Mouse (Mus musculus) MEL (cell line): ENCODE measurements around the gene Klf13. TPM values are rescaled to one million over a fixed set of nuclear protein-coding genes. Genes with fewer than 3 reads are reported as not detected.

Experiments
- DNase-seq: peaks from one replicate; pipeline ENCODE4 v3.0.0; 2011; ENCODE audit warnings: low read depth, low spot score
- H3K27ac ChIP-seq: 2 replicates; pipeline ENCODE4 v1.5.1; 2012; ENCODE audit warnings: low read depth, mild to moderate bottlenecking, control low read depth, low read length, moderate library complexity; ENCODE audit not compliant: control insufficient read depth
- H3K27me3 ChIP-seq, 2 experiments: fragments of 150-350 bp in 1 of 2; sonication (generic) in 1 of 2; 2 replicates each; pipeline ENCODE4 v1.6.1; 2012; ENCODE audit warnings: low read length in 2 of 2, mild to moderate bottlenecking in 2 of 2, improper control_type of control experiment in 1 of 2, moderate library complexity in 1 of 2; ENCODE audit not compliant: insufficient read depth in 2 of 2, control insufficient read depth in 1 of 2
- H3K36me3 ChIP-seq, 2 experiments: 2 replicates each; pipeline ENCODE4 v1.6.1; 2012 to 2014; ENCODE audit warnings: low read length in 2 of 2, improper control_type of control experiment in 1 of 2, inconsistent platforms in 1 of 2, mild to moderate bottlenecking in 1 of 2; ENCODE audit not compliant: insufficient read depth in 2 of 2, control insufficient read depth in 1 of 2
- H3K4me1 ChIP-seq, 2 experiments: fragments of 150-350 bp in 1 of 2; sonication (generic) in 1 of 2; 2 replicates each; pipeline ENCODE4 v1.6.1; 2012; ENCODE audit warnings: low read length in 2 of 2, improper control_type of control experiment in 1 of 2, mild to moderate bottlenecking in 1 of 2; ENCODE audit not compliant: insufficient read depth in 2 of 2, control insufficient read depth in 1 of 2
- H3K4me3 ChIP-seq, 2 experiments: fragments of 150-350 bp in 1 of 2; sonication (generic) in 1 of 2; 2 replicates each; pipeline ENCODE4 v1.5.1; 2012; ENCODE audit warnings: low read depth in 2 of 2, low read length in 2 of 2, mild to moderate bottlenecking in 2 of 2, moderate library complexity in 2 of 2, control low read depth in 1 of 2, improper control_type of control experiment in 1 of 2; ENCODE audit not compliant: control insufficient read depth in 1 of 2, insufficient read depth in 1 of 2
- H3K79me2 ChIP-seq: 2 replicates; pipeline ENCODE4 v1.6.1; 2012; ENCODE audit warnings: mild to moderate bottlenecking, low read length, moderate library complexity; ENCODE audit not compliant: control insufficient read depth, poor library complexity, insufficient read depth
- H3K9ac ChIP-seq: 2 replicates; pipeline ENCODE4 v1.6.1; 2012; ENCODE audit warnings: low read depth, mild to moderate bottlenecking, control low read depth, low read length, moderate library complexity; ENCODE audit not compliant: control insufficient read depth, poor library complexity, severe bottlenecking
- H3K9me3 ChIP-seq: fragments of 150-350 bp; sonication (generic); replicated peaks from 2 replicates; pipeline ENCODE4 v1.6.1; 2012; ENCODE audit warnings: mild to moderate bottlenecking, low read length, improper control_type of control experiment, moderate library complexity; ENCODE audit not compliant: insufficient read depth
- CHD2 ChIP-seq: IDR thresholded peaks from 2 replicates; pipeline ENCODE4 v1.6.1; 2011; ENCODE audit warnings: low read length, improper control_type of control experiment
- E2F4 ChIP-seq: IDR thresholded peaks from 2 replicates; pipeline ENCODE4 v1.6.1; 2011; ENCODE audit warnings: low read depth, low read length, improper control_type of control experiment, borderline replicate concordance
- ELF1 ChIP-seq: IDR thresholded peaks from 2 replicates; pipeline ENCODE4 v1.6.1; 2014; ENCODE audit warnings: low read depth, mild to moderate bottlenecking, inconsistent platforms, low read length, improper control_type of control experiment, moderate library complexity
- EP300 ChIP-seq, 2 experiments: IDR thresholded peaks; 2 replicates each; pipeline ENCODE4 v1.6.1; 2011; ENCODE audit warnings: improper control_type of control experiment in 2 of 2, low read length in 2 of 2, low read depth in 1 of 2, mild to moderate bottlenecking in 1 of 2
- ETS1 ChIP-seq: IDR thresholded peaks from 2 replicates; pipeline ENCODE4 v1.6.1; 2012; ENCODE audit warnings: low read depth, mild to moderate bottlenecking, inconsistent platforms, low read length, improper control_type of control experiment, moderate library complexity
- GABPA ChIP-seq: IDR thresholded peaks from 2 replicates; pipeline ENCODE4 v1.6.1; 2012; ENCODE audit warnings: low read depth, mild to moderate bottlenecking, inconsistent platforms, low read length, improper control_type of control experiment, moderate library complexity
- HCFC1 ChIP-seq: IDR thresholded peaks from 2 replicates; pipeline ENCODE4 v1.6.1; 2012; ENCODE audit warnings: low read depth, mild to moderate bottlenecking, inconsistent platforms, low read length, improper control_type of control experiment, moderate library complexity
- JUND ChIP-seq: IDR thresholded peaks from 2 replicates; pipeline ENCODE4 v1.6.1; 2011; ENCODE audit warnings: low read depth, mild to moderate bottlenecking, improper control_type of control experiment, low read length
- MAFK ChIP-seq: IDR thresholded peaks from 2 replicates; pipeline ENCODE4 v1.6.1; 2011; ENCODE audit warnings: low read depth, mild to moderate bottlenecking, low read length, improper control_type of control experiment, borderline replicate concordance
- MEF2A ChIP-seq: IDR thresholded peaks from 2 replicates; pipeline ENCODE4 v1.6.1; 2014; ENCODE audit warnings: low read depth, mild to moderate bottlenecking, inconsistent platforms, low read length, improper control_type of control experiment; ENCODE audit not compliant: poor library complexity, insufficient replicate concordance, severe bottlenecking; ENCODE audit errors: extremely low read depth
- MXI1 ChIP-seq: IDR thresholded peaks from 2 replicates; pipeline ENCODE4 v1.6.1; 2011; ENCODE audit warnings: mild to moderate bottlenecking, low read depth, low read length, improper control_type of control experiment
- POLR2A ChIP-seq, 2 experiments: IDR thresholded peaks; 2 replicates each; pipeline ENCODE4 v1.6.1; 2011 to 2012; ENCODE audit warnings: low read length in 2 of 2, mild to moderate bottlenecking in 2 of 2, control low read depth in 1 of 2, improper control_type of control experiment in 1 of 2, low read depth in 1 of 2, moderate library complexity in 1 of 2; ENCODE audit not compliant: control insufficient read depth in 1 of 2, insufficient read depth in 1 of 2, poor library complexity in 1 of 2
- POLR2AphosphoS2 ChIP-seq: IDR thresholded peaks from 2 replicates; pipeline ENCODE4 v1.6.1; 2011; ENCODE audit warnings: low read length, improper control_type of control experiment
- USF1 ChIP-seq: IDR thresholded peaks from 2 replicates; pipeline ENCODE4 v1.6.1; 2014; ENCODE audit warnings: low read depth, mild to moderate bottlenecking, inconsistent platforms, low read length, improper control_type of control experiment, moderate library complexity
- ZC3H11A ChIP-seq: IDR thresholded peaks from 2 replicates; pipeline ENCODE4 v1.6.1; 2012; ENCODE audit warnings: low read depth, mild to moderate bottlenecking, inconsistent platforms, low read length, improper control_type of control experiment
- ZKSCAN1 ChIP-seq: IDR thresholded peaks from 2 replicates; pipeline ENCODE4 v1.6.1; 2012; ENCODE audit warnings: low read depth, mild to moderate bottlenecking, inconsistent platforms, low read length, improper control_type of control experiment, moderate library complexity
- ZMIZ1 ChIP-seq: IDR thresholded peaks from 2 replicates; pipeline ENCODE4 v1.6.1; 2012; ENCODE audit warnings: low read depth, mild to moderate bottlenecking, inconsistent platforms, low read length, improper control_type of control experiment, moderate library complexity
- polyA plus RNA-seq, 2 experiments: library from polyadenylated mRNA; stranded (reverse) in 1 of 2; unstranded in 1 of 2; fragments of >175 nt in 1 of 2; fragments of >200 nt in 1 of 2; gene quantifications; 2 replicates each; pipeline versions ENCODE4 v1.2.1 to v1.2.4; 2012; ENCODE audit warnings: low replicate concordance in 2 of 2, low read depth in 1 of 2; ENCODE audit not compliant: insufficient read length in 2 of 2, insufficient read depth in 1 of 2, missing spikeins in 1 of 2
- total RNA-seq: library from RNA; depleted of rRNA; stranded (reverse); fragments of 300-350 nt; gene quantifications from 2 replicates; pipeline ENCODE4 v1.2.3, GENCODE M21; 2012

The Klf13 gene
- total and polyA plus RNA-seq, 3 experiments: 21.6 to 118 (median 26.9) TPM

- H3K4me1 ChIP-seq: peaks cover 10 to 19% of the 10 kb centered on the region in 2 experiments; a peak in 3 of 4 replicates
- TF ChIP-seq EP300 (IDR thresholded peaks at IDR 0.05; ENCODE audit: low read depth in 1 of 2, low read length in 2 of 2): no peak
- TF ChIP-seq MAFK: no peak
- TF ChIP-seq POLR2A (IDR thresholded peaks at IDR 0.05; ENCODE audit: control insufficient read depth in 1 of 2, insufficient read depth in 1 of 2, low read depth in 1 of 2, low read length in 2 of 2, poor library complexity in 1 of 2): no peak
- no peak for TF ChIP-seq USF1
- no peak for TF ChIP-seq ELF1
- no peak for TF ChIP-seq POLR2AphosphoS2
- no peak for TF ChIP-seq HCFC1
- no peak for TF ChIP-seq E2F4
- TF ChIP-seq JUND: no peak
- TF ChIP-seq MEF2A: no peak
- DNase-seq: no peak
Measured at GRCm38 (mm10) chr7:63894662-63895061, 44.1 kb downstream of the Klf13 start.

DNA sequence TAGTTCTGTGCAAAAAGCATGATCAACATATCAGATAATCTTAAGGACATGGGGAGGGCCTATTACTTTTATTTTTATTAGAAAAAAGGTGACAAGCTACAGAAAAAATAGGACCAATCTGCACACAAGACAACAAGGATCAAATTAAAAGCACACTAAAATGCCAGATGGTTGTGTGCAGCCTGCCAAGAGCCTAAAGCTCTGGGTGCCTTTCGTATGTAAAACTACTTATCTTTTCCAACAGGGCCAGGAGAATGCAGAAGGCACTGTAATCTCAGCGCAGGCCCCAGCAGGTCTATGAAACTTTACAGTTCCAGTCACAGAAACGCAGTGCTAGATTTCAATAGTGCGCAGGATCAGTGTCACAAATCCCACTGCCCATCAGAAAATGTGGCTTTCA lies 45.0 kb downstream of the Klf13 start:
- Histone ChIP-seq H3K9me3 (no peaks in the 10 kb centered on the region), H3K4me1 (peaks cover 10 to 19% of the 10 kb centered on the region in 2 experiments; a peak in 3 of 4 replicates)
- no peak for DNase-seq

More at GRCm38 (mm10) chr7:63894662-63895061, 44.1 kb downstream of the Klf13 start:
- Histone ChIP-seq H3K27me3 (no peaks in the 10 kb centered on the region), H3K4me3 (no peak overlapping the region), H3K36me3 (peaks cover 0 to 12% of the 10 kb centered on the region in 2 experiments; a peak in 3 of 4 replicates), H3K27ac (no peak overlapping the region), H3K9ac (no peak overlapping the region), H3K79me2 (peaks cover 20% of the 10 kb centered on the region), H3K9me3 (no peaks in the 10 kb centered on the region)

DNA sequence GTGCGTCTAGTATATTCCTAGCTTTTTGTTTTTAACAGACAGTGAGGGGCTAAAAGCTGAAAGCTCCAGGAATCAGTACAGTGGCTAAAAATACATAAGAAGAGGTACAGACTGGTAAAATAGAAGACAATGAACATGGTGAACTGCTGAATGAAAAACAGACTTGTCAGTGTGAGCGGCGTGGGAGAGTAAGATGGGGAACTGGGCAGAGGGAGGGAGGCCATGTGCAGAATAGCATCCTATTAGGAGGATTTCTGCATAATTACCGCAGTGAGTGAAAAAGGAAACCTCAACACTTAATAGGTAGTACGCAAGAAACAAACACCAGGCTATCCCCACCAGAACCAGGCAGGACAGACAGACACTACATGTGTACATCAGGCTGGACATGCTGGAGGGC lies 45.5 kb downstream of the Klf13 start:
- no peak overlapping the region for H3K27ac ChIP-seq
- peaks cover 15% of the 10 kb centered on the region for H3K79me2 ChIP-seq
- no peaks in the 10 kb centered on the region for H3K9me3 ChIP-seq
- H3K36me3 ChIP-seq: peaks cover 0 to 12% of the 10 kb centered on the region in 2 experiments; a peak in 3 of 4 replicates
- no peak for TF ChIP-seq ZC3H11A
- TF ChIP-seq ZMIZ1: no peak
- no peak for TF ChIP-seq JUND
- no peak for TF ChIP-seq POLR2A (IDR thresholded peaks at IDR 0.05; ENCODE audit: control insufficient read depth in 1 of 2, insufficient read depth in 1 of 2, low read depth in 1 of 2, low read length in 2 of 2, poor library complexity in 1 of 2)
- H3K9ac ChIP-seq: no peak overlapping the region
- no peaks in the 10 kb centered on the region for H3K27me3 ChIP-seq
- peaks cover 10 to 17% of the 10 kb centered on the region in 2 experiments; a peak in 3 of 4 replicates for H3K4me1 ChIP-seq
- no peak overlapping the region for H3K4me3 ChIP-seq
- DNase-seq: no peak

More for the DNA sequence above, 45.0 kb downstream of the Klf13 start:
- Histone ChIP-seq H3K79me2 (peaks cover 15% of the 10 kb centered on the region), H3K4me3 (no peak overlapping the region), H3K36me3 (peaks cover 0 to 12% of the 10 kb centered on the region in 2 experiments; a peak in 3 of 4 replicates), H3K27me3 (no peaks in the 10 kb centered on the region), H3K9ac (no peak overlapping the region), H3K27ac (no peak overlapping the region)
- TF ChIP-seq ZKSCAN1: no peak
- no peak for TF ChIP-seq USF1
- TF ChIP-seq MXI1: no peak
- no peak for TF ChIP-seq ETS1
- no peak for TF ChIP-seq CHD2
- TF ChIP-seq GABPA: no peak
